Mouse (Mus musculus): ENCODE measurements around the gene Wnt5a. TPM values are rescaled to one million over a fixed set of nuclear protein-coding genes. Genes with fewer than 3 reads are reported as not detected.

Wnt5a gene
- 9.3 and 9.8 TPM in 2 replicates for polyA plus RNA-seq (2015; fragmentation: Nextera tagmentation; extraction: Ambion mirVana)

DNA sequence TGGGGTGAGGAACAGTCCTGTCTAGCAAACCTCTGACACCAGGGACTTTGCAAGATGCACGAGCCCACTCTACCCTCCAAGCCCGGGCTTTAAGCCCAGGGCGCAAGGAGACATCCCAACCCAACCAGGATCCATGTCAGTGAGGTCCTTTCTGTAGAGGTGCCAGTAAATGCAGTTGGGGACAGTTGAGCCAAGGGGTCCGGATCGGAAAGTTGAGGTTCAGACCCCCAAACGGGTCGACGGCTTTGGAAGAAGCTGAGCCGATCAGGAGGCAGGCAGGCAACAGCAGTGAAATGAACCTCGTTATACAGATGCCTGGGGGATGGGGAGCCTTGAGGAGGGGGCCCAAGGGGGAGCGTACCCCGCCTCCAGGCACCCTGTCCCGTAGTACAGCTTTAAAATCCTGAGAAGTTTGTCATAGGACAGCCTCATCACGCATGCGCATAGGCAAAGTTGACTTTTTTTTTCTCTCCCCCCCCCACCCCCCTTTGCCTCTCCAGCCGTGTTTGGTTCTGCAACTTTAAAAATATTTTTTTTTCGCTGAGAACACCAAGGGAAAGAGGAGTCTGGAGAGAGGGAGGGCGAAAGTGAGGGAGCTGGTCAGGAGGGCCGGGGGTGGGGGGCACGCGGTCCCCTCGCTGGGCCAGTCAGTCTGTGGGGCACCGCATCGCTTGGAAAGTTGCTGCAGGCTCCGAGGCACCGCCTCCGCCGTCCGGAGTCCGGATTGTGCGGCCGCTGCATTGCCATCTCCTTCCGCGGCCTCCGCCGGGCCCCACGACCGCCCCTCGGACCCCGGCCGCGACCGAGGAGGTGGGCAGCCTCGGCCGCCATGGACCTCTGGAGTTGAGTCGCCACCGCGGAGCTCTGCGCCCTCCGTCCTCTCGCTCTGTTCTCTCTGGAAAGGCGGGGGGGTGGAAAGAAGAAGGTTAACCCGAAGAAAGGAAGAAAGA lies at the start of gene Wnt5a:
Gene Wnt5a (plus strand): TSS at position 650 of the 950 bp plus-strand sequence.
- WGBS: 1% methylated on average over 53 of the region's 53 CpGs
- peak; percentile 34 for ATAC-seq (replicated peaks; ENCODE audit: extremely low read depth, insufficient read depth, low FRiP score)
- peak within 1 kb of the TSS; percentile 79 for H3K4me3 ChIP-seq (ENCODE audit: low read length)
- peak within 1 kb of the TSS; percentile 90 for H3K4me2 ChIP-seq (ENCODE audit: low read depth, low read length)
- peak within 1 kb of the TSS; percentile 83 for H3K9ac ChIP-seq (ENCODE audit: low read length)
- H3K9me3 ChIP-seq (replicated peaks; ENCODE audit: control insufficient read depth, low read length): no peaks in the 10 kb centered on the region
- H3K36me3 ChIP-seq (ENCODE audit: control insufficient read depth, insufficient read depth): no peaks in the 10 kb centered on the region
- peaks cover 11% of the 10 kb centered on the region for H3K4me1 ChIP-seq (ENCODE audit: control insufficient read depth, insufficient read depth, low read length)
- H3K27ac ChIP-seq (ENCODE audit: low read length): peak within 1 kb of the TSS; percentile 85
- H3K27me3 ChIP-seq (ENCODE audit: control insufficient read depth, insufficient read depth, low read length): peaks cover 29% of the 10 kb centered on the region

GRCm38 (mm10) chr14:28456372-28457076 lies 48.0 kb upstream of the Wnt5a start:
- 69% methylated on average over 7 of the region's 7 CpGs for WGBS
- ATAC-seq (replicated peaks; ENCODE audit: extremely low read depth, insufficient read depth, low FRiP score): no peak
- no peaks in the 10 kb centered on the region for H3K9me3 ChIP-seq (replicated peaks; ENCODE audit: control insufficient read depth, low read length)
- no peak overlapping the region for H3K4me2 ChIP-seq (ENCODE audit: low read depth, low read length)
- no peak overlapping the region for H3K9ac ChIP-seq (ENCODE audit: low read length)
- H3K36me3 ChIP-seq (ENCODE audit: control insufficient read depth, insufficient read depth): no peaks in the 10 kb centered on the region
- H3K4me1 ChIP-seq (ENCODE audit: control insufficient read depth, insufficient read depth, low read length): no peaks in the 10 kb centered on the region
- H3K4me3 ChIP-seq (ENCODE audit: low read length): no peak overlapping the region
- peaks cover 2% of the 10 kb centered on the region; the same call in 1 of the 2 replicates for H3K27me3 ChIP-seq (ENCODE audit: control insufficient read depth, insufficient read depth, low read length)
- H3K27ac ChIP-seq (ENCODE audit: low read length): no peak overlapping the region

DNA sequence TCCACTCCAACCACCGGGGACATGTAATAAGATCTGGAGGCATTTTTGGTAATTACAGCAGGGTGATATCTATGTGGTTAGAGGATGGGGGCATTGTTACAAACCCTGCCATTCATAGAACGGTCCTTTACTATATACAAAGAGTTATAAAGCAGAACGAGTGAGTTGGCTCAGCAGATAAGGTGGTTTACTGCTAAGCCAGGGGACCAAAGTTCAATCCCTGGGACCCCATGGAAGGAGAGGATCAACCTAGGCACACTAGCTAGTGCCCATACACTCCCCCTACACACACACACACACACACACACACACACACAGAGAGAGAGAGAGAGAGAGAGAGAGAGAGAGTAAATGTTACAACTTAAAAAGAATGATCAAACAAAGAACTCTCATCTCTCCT lies 47.1 kb upstream of the Wnt5a start:
- no peak overlapping the region for H3K4me3 ChIP-seq (ENCODE audit: low read length)
- no peak overlapping the region for H3K9ac ChIP-seq (ENCODE audit: low read length)
- H3K36me3 ChIP-seq (ENCODE audit: control insufficient read depth, insufficient read depth): no peaks in the 10 kb centered on the region
- H3K9me3 ChIP-seq (replicated peaks; ENCODE audit: control insufficient read depth, low read length): no peaks in the 10 kb centered on the region
- no peak overlapping the region for H3K27ac ChIP-seq (ENCODE audit: low read length)
- H3K4me2 ChIP-seq (ENCODE audit: low read depth, low read length): no peak overlapping the region
- 72% methylated on average over 3 of the region's 3 CpGs for WGBS
- no peak for ATAC-seq (replicated peaks; ENCODE audit: extremely low read depth, insufficient read depth, low FRiP score)
- peaks cover 2% of the 10 kb centered on the region; the same call in 1 of the 2 replicates for H3K27me3 ChIP-seq (ENCODE audit: control insufficient read depth, insufficient read depth, low read length)
- H3K4me1 ChIP-seq (ENCODE audit: control insufficient read depth, insufficient read depth, low read length): no peaks in the 10 kb centered on the region

DNA sequence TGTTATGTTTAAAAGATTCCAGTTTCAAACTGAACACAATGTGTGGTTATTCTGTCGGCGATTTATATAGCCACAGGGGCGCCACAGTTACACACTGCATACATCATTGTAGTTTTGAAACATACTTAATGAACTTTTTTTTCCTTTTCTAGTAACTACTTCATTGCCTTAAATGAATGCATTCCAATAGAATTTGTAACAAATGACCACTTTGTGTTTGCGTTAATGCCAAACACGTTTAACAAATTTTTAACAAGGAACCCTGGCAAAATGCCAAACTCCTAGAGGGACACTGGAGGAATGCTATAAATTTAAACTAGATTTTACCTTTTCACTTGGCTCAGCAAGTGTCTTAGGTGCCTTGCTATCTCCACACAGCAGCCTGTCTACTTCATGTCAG lies 36.6 kb upstream of the Wnt5a start:
- H3K9ac ChIP-seq (ENCODE audit: low read length): no peak overlapping the region
- no peaks in the 10 kb centered on the region for H3K9me3 ChIP-seq (replicated peaks; ENCODE audit: control insufficient read depth, low read length)
- H3K4me2 ChIP-seq (ENCODE audit: low read depth, low read length): no peak overlapping the region
- H3K27me3 ChIP-seq (ENCODE audit: control insufficient read depth, insufficient read depth, low read length): no peaks in the 10 kb centered on the region
- no peak overlapping the region for H3K27ac ChIP-seq (ENCODE audit: low read length)
- no peak overlapping the region for H3K4me3 ChIP-seq (ENCODE audit: low read length)
- no peak for ATAC-seq (replicated peaks; ENCODE audit: extremely low read depth, insufficient read depth, low FRiP score)
- 68% methylated on average over 5 of the region's 5 CpGs for WGBS
- no peaks in the 10 kb centered on the region for H3K4me1 ChIP-seq (ENCODE audit: control insufficient read depth, insufficient read depth, low read length)
- no peaks in the 10 kb centered on the region for H3K36me3 ChIP-seq (ENCODE audit: control insufficient read depth, insufficient read depth)

GRCm38 (mm10) chr14:28469696-28470095 lies 34.9 kb upstream of the Wnt5a start:
- Histone ChIP-seq H3K4me2 (ENCODE audit: low read depth, low read length) (no peak overlapping the region), H3K9ac (ENCODE audit: low read length) (no peak overlapping the region), H3K4me1 (ENCODE audit: control insufficient read depth, insufficient read depth, low read length) (no peaks in the 10 kb centered on the region), H3K27ac (ENCODE audit: low read length) (no peak overlapping the region), H3K9me3 (replicated peaks; ENCODE audit: control insufficient read depth, low read length) (no peaks in the 10 kb centered on the region), H3K4me3 (ENCODE audit: low read length) (no peak overlapping the region), H3K27me3 (ENCODE audit: control insufficient read depth, insufficient read depth, low read length) (no peaks in the 10 kb centered on the region), H3K36me3 (ENCODE audit: control insufficient read depth, insufficient read depth) (no peaks in the 10 kb centered on the region)
- ATAC-seq (replicated peaks; ENCODE audit: extremely low read depth, insufficient read depth, low FRiP score): no peak
- WGBS: 33% methylated on average over 4 of the region's 4 CpGs

GRCm38 (mm10) chr14:28470212-28470611 lies 34.3 kb upstream of the Wnt5a start:
- ATAC-seq (replicated peaks; ENCODE audit: extremely low read depth, insufficient read depth, low FRiP score): no peak
- Histone ChIP-seq H3K4me1 (ENCODE audit: control insufficient read depth, insufficient read depth, low read length) (no peaks in the 10 kb centered on the region), H3K27ac (ENCODE audit: low read length) (no peak overlapping the region), H3K9ac (ENCODE audit: low read length) (no peak overlapping the region), H3K4me3 (ENCODE audit: low read length) (no peak overlapping the region), H3K27me3 (ENCODE audit: control insufficient read depth, insufficient read depth, low read length) (no peaks in the 10 kb centered on the region), H3K36me3 (ENCODE audit: control insufficient read depth, insufficient read depth) (no peaks in the 10 kb centered on the region), H3K9me3 (replicated peaks; ENCODE audit: control insufficient read depth, low read length) (no peaks in the 10 kb centered on the region), H3K4me2 (ENCODE audit: low read depth, low read length) (no peak overlapping the region)
- WGBS: 77% methylated on average over 6 of the region's 6 CpGs

DNA sequence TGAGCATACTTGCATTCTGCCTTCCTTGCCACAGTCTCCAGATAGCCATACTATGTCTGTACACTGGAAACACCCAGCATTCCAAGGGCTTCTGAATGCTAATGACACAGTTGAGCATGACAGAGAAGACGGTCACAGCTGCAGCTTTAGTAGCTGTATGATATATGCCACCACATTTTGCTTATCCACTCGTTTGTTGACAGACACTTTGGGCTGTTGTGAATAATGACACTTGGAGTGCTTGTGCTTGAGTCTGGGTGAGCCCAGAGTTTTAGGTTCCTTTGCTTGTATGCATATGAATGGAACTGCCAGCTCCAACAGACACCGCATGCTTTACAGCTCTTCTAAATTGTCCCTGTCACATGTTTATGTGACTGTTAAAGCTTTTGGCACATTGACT lies 29.5 kb upstream of the Wnt5a start:
- no peak overlapping the region for H3K4me2 ChIP-seq (ENCODE audit: low read depth, low read length)
- H3K27ac ChIP-seq (ENCODE audit: low read length): no peak overlapping the region

DNA sequence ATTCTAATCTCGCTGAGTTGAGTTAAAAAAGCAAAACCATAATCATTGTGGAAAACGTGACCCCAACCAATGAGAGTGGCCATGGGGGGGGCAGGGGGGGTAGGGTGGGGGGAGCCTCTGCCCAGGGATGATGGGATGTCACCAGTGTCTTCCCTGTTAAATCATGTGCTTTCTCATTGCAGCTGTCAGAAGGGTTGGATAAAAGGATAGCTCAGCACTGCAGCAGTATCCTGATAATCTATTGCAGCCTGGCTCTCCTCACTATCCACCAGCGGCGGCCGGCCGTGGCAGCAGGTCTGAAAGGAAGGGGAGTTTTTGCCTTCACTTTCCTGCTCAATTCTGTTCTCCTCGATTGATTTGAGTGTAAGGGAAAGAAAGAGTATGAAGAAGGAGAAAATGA lies 29.1 kb upstream of the Wnt5a start:
- no peak overlapping the region for H3K4me3 ChIP-seq (ENCODE audit: low read length)
- no peak for ATAC-seq (replicated peaks; ENCODE audit: extremely low read depth, insufficient read depth, low FRiP score)
- no peak overlapping the region for H3K9ac ChIP-seq (ENCODE audit: low read length)
- H3K36me3 ChIP-seq (ENCODE audit: control insufficient read depth, insufficient read depth): no peaks in the 10 kb centered on the region
- H3K4me1 ChIP-seq (ENCODE audit: control insufficient read depth, insufficient read depth, low read length): no peaks in the 10 kb centered on the region
- H3K9me3 ChIP-seq (replicated peaks; ENCODE audit: control insufficient read depth, low read length): no peaks in the 10 kb centered on the region
- 24% methylated on average over 7 of the region's 7 CpGs for WGBS
- H3K4me2 ChIP-seq (ENCODE audit: low read depth, low read length): no peak overlapping the region
- no peaks in the 10 kb centered on the region for H3K27me3 ChIP-seq (ENCODE audit: control insufficient read depth, insufficient read depth, low read length)
- H3K27ac ChIP-seq (ENCODE audit: low read length): no peak overlapping the region

More for the DNA sequence above, 29.5 kb upstream of the Wnt5a start:
- Histone ChIP-seq H3K4me1 (ENCODE audit: control insufficient read depth, insufficient read depth, low read length) (no peaks in the 10 kb centered on the region), H3K36me3 (ENCODE audit: control insufficient read depth, insufficient read depth) (no peaks in the 10 kb centered on the region), H3K9ac (ENCODE audit: low read length) (no peak overlapping the region), H3K4me3 (ENCODE audit: low read length) (no peak overlapping the region), H3K27me3 (ENCODE audit: control insufficient read depth, insufficient read depth, low read length) (no peaks in the 10 kb centered on the region), H3K9me3 (replicated peaks; ENCODE audit: control insufficient read depth, low read length) (no peaks in the 10 kb centered on the region)
- no peak for ATAC-seq (replicated peaks; ENCODE audit: extremely low read depth, insufficient read depth, low FRiP score)
- 37% methylated on average over 3 of the region's 3 CpGs for WGBS

DNA sequence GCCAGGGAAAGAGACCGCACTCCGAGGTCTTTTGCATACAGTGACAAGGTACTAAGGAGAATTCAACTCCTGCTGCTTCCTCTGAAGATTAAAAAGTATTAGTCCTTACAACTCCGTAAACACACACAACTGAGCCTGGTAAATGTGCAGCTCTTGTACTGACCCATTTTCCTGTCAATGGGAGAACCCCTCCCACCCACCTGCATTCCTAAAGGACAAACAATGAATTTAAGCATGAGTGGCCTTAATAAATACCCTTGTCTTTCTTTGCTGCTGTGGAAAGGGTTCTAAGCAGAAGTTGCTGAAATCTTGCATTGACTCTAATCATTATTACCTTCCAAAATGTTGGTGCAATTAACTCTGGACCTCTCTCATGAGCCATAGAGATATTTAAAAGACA lies 27.8 kb upstream of the Wnt5a start:
- Histone ChIP-seq H3K4me1 (ENCODE audit: control insufficient read depth, insufficient read depth, low read length) (no peaks in the 10 kb centered on the region), H3K4me3 (ENCODE audit: low read length) (no peak overlapping the region), H3K4me2 (ENCODE audit: low read depth, low read length) (no peak overlapping the region), H3K9ac (ENCODE audit: low read length) (no peak overlapping the region), H3K27ac (ENCODE audit: low read length) (no peak overlapping the region), H3K27me3 (ENCODE audit: control insufficient read depth, insufficient read depth, low read length) (no peaks in the 10 kb centered on the region), H3K36me3 (ENCODE audit: control insufficient read depth, insufficient read depth) (no peaks in the 10 kb centered on the region), H3K9me3 (replicated peaks; ENCODE audit: control insufficient read depth, low read length) (no peaks in the 10 kb centered on the region)
- WGBS: 47% methylated on average over 3 of the region's 3 CpGs
- ATAC-seq (replicated peaks; ENCODE audit: extremely low read depth, insufficient read depth, low FRiP score): no peak
